Mouse (Mus musculus) neural tube, embryonic 10.5 days (tissue): ENCODE measurements around the gene Tdp2.
"Not testable (repeated sequence)": the region's sequence is repeated elsewhere in the genome, so short reads cannot be mapped to it uniquely, and the experiment has no call there.

Source experiments
- DNase-seq: peaks from one replicate; pipeline ENCODE4 v3.0.0-alpha.2; 2017; ENCODE audit warnings: low spot score; ENCODE audit errors: extremely low spot score

Tdp2 gene

GRCm38 (mm10) chr13:24824647-24825046, 6.8 kb upstream of the Tdp2 start:
- no peak for DNase-seq

GRCm38 (mm10) chr13:24825587-24825986, 5.9 kb upstream of the Tdp2 start:
- DNase-seq, result no peak

GRCm38 (mm10) chr13:24826116-24826515, 5.4 kb upstream of the Tdp2 start:
- DNase-seq, result no peak

- peak; percentile 27 for DNase-seq
Measured at GRCm38 (mm10) chr13:24830756-24831352, 625 bp upstream of the Tdp2 start.

- DNase-seq, result no peak
Measured at GRCm38 (mm10) chr13:24832131-24832810, 792 bp downstream of the Tdp2 start.

GRCm38 (mm10) chr13:24832811-24833155, 1.3 kb downstream of the Tdp2 start:
- no peak for DNase-seq

GRCm38 (mm10) chr13:24837765-24838164, 6.3 kb downstream of the Tdp2 start:
- DNase-seq, result not testable (repeated sequence)

- DNase-seq, result no peak
Measured at GRCm38 (mm10) chr13:24839831-24840230, 8.4 kb downstream of the Tdp2 start.

- no peak for DNase-seq
Measured at GRCm38 (mm10) chr13:24841702-24842101, 10.2 kb downstream of the Tdp2 start.

GRCm38 (mm10) chr13:24844983-24845955, 13.8 kb downstream of the Tdp2 start, which contains the start of gene D130043K22Rik:
D130043K22Rik (plus strand) TSS chr13:24845135.
- peak; percentile 66 for DNase-seq

- DNase-seq, result no peak
Measured at GRCm38 (mm10) chr13:24849318-24849717, 17.8 kb downstream of the Tdp2 start.

GRCm38 (mm10) chr13:24851989-24852388, 20.5 kb downstream of the Tdp2 start:
- no peak for DNase-seq

GRCm38 (mm10) chr13:24852570-24852969, 21.1 kb downstream of the Tdp2 start:
- DNase-seq, result no peak

GRCm38 (mm10) chr13:24859115-24859514, 27.6 kb downstream of the Tdp2 start:
- no peak for DNase-seq

GRCm38 (mm10) chr13:24861084-24861483, 29.6 kb downstream of the Tdp2 start:
- no peak for DNase-seq

GRCm38 (mm10) chr13:24862021-24862420, 30.5 kb downstream of the Tdp2 start:
- no peak for DNase-seq

- DNase-seq, result peak; percentile 26
Measured at GRCm38 (mm10) chr13:24862520-24862919, 31.0 kb downstream of the Tdp2 start.

- DNase-seq, result no peak
Measured at GRCm38 (mm10) chr13:24866430-24867402, 35.2 kb downstream of the Tdp2 start.

GRCm38 (mm10) chr13:24867789-24868188, 36.3 kb downstream of the Tdp2 start:
- DNase-seq, result no peak

- no peak for DNase-seq
Measured at GRCm38 (mm10) chr13:24868233-24868632, 36.8 kb downstream of the Tdp2 start.
